Mouse (Mus musculus): Measurements from ENCODE around the gene Ifit1bl2. TPM values are rescaled to one million over a fixed set of nuclear protein-coding genes. Genes with fewer than 3 reads are reported as not detected.

The Ifit1bl2 gene
- polyA plus RNA-seq, 1 experiment: 0.07 TPM

DNA sequence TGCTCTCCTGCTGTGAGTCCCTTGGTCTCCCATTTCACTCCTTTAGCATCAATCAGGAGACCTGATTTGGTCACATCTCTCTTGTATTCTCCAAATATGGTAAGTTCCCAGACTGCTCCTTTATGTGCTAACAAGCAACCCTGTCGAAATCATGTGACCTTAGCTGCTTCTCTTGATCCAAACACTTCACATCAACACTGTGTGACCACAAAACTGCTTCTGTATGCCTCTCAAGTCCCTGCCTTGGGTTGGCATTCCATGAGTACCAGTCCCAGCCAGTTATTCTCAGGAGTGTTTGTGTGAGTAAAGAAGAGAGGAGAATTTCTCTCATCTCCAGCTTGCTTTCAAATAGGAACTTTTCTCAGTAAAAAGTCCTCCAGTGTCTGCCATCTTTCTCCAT, 63.4 kb downstream of the Ifit1bl2 start:
- Histone ChIP-seq H3K4me3 (ENCODE audit: control insufficient read depth, insufficient read depth, low read length) (no peak overlapping the region), H3K36me3 (ENCODE audit: control insufficient read depth, insufficient read depth, low read length) (peaks cover 23% of the 10 kb centered on the region), H3K27me3 (ENCODE audit: control insufficient read depth, insufficient read depth, low read length) (no peaks in the 10 kb centered on the region), H3K27ac (ENCODE audit: control insufficient read depth, insufficient read depth, low read length) (no peak overlapping the region), H3K4me1 (replicated peaks; ENCODE audit: control insufficient read depth, insufficient read depth, low read length) (no peaks in the 10 kb centered on the region)
- TF ChIP-seq POLR2A (IDR thresholded peaks at IDR 0.05; ENCODE audit: control insufficient read depth, extremely low read depth, insufficient read depth, low read length, poor library complexity) (no peak), CTCF (IDR thresholded peaks at IDR 0.05; ENCODE audit: borderline replicate concordance, control insufficient read depth, extremely low read depth, insufficient read depth, low read length, poor library complexity) (no peak)
- no peak for DNase-seq
- whole genome bisulfite sequencing: 85% methylated on average over 1 of the region's 1 CpGs

DNA sequence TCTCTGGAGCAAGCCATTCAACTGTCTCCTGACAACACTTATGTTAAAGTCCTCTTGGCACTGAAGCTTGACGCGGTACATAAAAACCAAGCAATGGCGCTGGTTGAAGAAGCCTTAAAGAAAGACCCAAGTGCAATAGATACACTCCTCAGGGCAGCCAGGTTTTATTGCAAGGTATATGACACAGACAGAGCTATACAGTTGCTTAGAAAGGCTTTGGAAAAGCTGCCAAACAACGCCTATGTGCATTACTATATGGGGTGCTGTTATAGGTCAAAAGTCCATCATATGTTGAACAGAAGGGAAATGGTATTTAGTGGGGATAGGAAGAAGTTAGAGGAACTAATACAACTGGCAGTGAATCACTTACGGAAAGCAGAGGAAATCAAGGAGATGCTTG, 66.9 kb downstream of the Ifit1bl2 start:
- H3K27ac ChIP-seq (ENCODE audit: control insufficient read depth, insufficient read depth, low read length): no peak overlapping the region
- TF ChIP-seq POLR2A (IDR thresholded peaks at IDR 0.05; ENCODE audit: control insufficient read depth, extremely low read depth, insufficient read depth, low read length, poor library complexity) (no peak), CTCF (IDR thresholded peaks at IDR 0.05; ENCODE audit: borderline replicate concordance, control insufficient read depth, extremely low read depth, insufficient read depth, low read length, poor library complexity) (no peak)
- no peaks in the 10 kb centered on the region for H3K27me3 ChIP-seq (ENCODE audit: control insufficient read depth, insufficient read depth, low read length)
- no peak for DNase-seq
- H3K4me1 ChIP-seq (replicated peaks; ENCODE audit: control insufficient read depth, insufficient read depth, low read length): peaks cover 5% of the 10 kb centered on the region; the same call in 1 of the 2 replicates
- peaks cover 23% of the 10 kb centered on the region for H3K36me3 ChIP-seq (ENCODE audit: control insufficient read depth, insufficient read depth, low read length)
- no peak overlapping the region for H3K4me3 ChIP-seq (ENCODE audit: control insufficient read depth, insufficient read depth, low read length)
- 97% methylated on average over 5 of the region's 5 CpGs for WGBS

DNA sequence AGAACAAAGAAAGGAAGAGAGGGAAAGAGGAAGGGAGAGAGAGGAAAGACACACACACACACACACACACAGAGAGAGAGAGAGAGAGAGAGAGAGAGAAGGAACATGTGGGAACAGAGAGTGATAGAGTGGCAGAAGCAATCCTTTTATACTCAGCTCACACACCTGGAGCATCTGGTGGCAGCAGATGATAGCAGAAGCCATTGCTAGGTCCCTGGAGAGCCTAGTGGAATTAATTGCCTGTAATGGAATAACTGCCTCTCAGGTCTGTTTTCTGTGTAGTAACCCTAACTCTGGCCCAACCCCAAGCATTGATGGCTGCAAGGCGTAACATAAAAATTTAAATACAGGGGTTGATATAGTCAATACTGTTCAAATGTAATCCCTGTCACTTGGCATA, 69.5 kb downstream of the Ifit1bl2 start:
- Histone ChIP-seq H3K27me3 (ENCODE audit: control insufficient read depth, insufficient read depth, low read length) (no peaks in the 10 kb centered on the region), H3K4me3 (ENCODE audit: control insufficient read depth, insufficient read depth, low read length) (no peak overlapping the region)
- 95% methylated on average over 1 of the region's 1 CpGs for WGBS

DNA sequence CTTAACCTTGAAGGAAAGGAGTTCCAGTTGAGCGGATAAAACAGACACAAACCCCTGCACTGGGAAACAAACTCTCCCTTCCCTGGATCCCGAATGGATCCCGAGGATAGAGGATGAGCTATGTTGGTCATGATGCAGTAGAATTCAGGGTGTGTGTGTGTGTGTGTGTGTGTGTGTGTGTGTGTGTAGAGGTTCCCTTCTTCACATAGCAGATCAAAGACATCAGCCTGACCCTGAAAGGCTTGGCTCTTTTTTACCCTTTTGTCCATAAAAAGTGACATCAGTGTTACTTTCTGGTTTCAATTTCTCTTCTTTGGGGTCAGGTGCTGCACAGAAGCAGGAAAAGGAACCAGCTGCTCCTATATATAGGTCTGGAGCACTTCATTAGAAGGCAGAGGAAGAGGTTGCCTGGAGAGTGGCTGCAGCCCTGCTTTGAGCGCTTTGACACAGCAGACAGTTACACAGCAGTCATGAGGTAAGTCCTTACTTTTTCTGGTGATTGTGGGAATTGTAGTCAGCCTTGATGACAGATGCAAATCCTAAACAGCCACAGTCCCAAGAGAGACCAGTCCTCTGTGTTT, 70.6 kb downstream of the Ifit1bl2 start:
- H3K4me3 ChIP-seq (ENCODE audit: control insufficient read depth, insufficient read depth, low read length): no peak overlapping the region
- no peaks in the 10 kb centered on the region for H3K27me3 ChIP-seq (ENCODE audit: control insufficient read depth, insufficient read depth, low read length)
- H3K36me3 ChIP-seq (ENCODE audit: control insufficient read depth, insufficient read depth, low read length): peaks cover 19% of the 10 kb centered on the region
- H3K4me1 ChIP-seq (replicated peaks; ENCODE audit: control insufficient read depth, insufficient read depth, low read length): peaks cover 5% of the 10 kb centered on the region; the same call in 1 of the 2 replicates
- no peak for DNase-seq
- 66% methylated on average over 4 of the region's 4 CpGs for WGBS
- no peak overlapping the region; the same call in 1 of the 2 replicates for H3K27ac ChIP-seq (ENCODE audit: control insufficient read depth, insufficient read depth, low read length)
- no peak for TF ChIP-seq CTCF (IDR thresholded peaks at IDR 0.05; ENCODE audit: borderline replicate concordance, control insufficient read depth, extremely low read depth, insufficient read depth, low read length, poor library complexity)
- no peak for TF ChIP-seq POLR2A (IDR thresholded peaks at IDR 0.05; ENCODE audit: control insufficient read depth, extremely low read depth, insufficient read depth, low read length, poor library complexity)

More for the DNA sequence above, 69.5 kb downstream of the Ifit1bl2 start:
- no peak for TF ChIP-seq CTCF (IDR thresholded peaks at IDR 0.05; ENCODE audit: borderline replicate concordance, control insufficient read depth, extremely low read depth, insufficient read depth, low read length, poor library complexity)
- TF ChIP-seq POLR2A (IDR thresholded peaks at IDR 0.05; ENCODE audit: control insufficient read depth, extremely low read depth, insufficient read depth, low read length, poor library complexity): no peak
- Histone ChIP-seq H3K27ac (ENCODE audit: control insufficient read depth, insufficient read depth, low read length) (no peak overlapping the region; the same call in 1 of the 2 replicates), H3K36me3 (ENCODE audit: control insufficient read depth, insufficient read depth, low read length) (peaks cover 23% of the 10 kb centered on the region), H3K4me1 (replicated peaks; ENCODE audit: control insufficient read depth, insufficient read depth, low read length) (peaks cover 5% of the 10 kb centered on the region; the same call in 1 of the 2 replicates)
- no peak for DNase-seq

DNA sequence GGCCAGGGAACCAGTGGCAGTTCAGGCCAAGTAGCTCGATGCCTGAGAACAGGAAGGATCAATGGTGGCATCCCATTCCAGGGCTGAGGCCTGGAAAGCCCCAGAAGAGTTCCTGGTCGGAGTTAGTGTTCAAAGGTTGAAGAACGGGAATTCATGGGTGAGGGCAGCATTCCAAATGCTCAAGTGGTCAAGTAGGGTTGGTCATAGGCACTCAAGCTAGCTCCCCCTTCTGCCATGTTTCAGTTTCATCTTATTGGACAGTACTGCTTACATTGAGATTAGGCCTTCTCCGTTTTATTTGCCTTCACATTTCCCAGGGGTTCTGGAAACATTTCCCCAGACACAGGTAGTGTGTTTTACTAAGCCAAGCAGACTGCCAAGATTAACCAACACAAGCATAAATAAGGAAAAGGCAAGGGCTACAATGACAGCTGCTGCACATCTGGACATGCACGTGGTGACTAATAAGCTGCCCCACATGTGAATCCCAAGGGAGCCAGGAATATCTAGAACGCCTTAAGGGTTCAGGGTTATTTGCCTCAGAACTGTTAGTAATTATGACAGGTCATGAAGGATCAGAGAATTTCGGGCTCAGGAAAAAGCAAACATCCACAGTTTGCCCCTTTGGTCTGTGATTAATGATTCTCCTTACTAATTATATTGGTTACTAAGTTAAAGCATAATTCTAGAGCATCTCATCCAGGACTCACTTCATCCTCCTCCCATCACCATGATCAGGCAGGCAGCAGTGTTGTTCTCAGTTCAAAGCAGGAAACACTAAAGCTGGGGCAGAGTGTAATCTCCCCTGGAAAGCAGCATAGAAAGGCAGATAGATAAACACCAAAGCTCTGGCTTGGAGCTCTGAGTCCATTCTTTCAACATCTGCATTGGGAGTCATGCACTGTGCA, 71.3 kb downstream of the Ifit1bl2 start:
- H3K36me3 ChIP-seq (ENCODE audit: control insufficient read depth, insufficient read depth, low read length): peaks cover 14% of the 10 kb centered on the region
- no peaks in the 10 kb centered on the region for H3K27me3 ChIP-seq (ENCODE audit: control insufficient read depth, insufficient read depth, low read length)
- DNase-seq: no peak
- TF ChIP-seq POLR2A (IDR thresholded peaks at IDR 0.05; ENCODE audit: control insufficient read depth, extremely low read depth, insufficient read depth, low read length, poor library complexity) (no peak), CTCF (IDR thresholded peaks at IDR 0.05; ENCODE audit: borderline replicate concordance, control insufficient read depth, extremely low read depth, insufficient read depth, low read length, poor library complexity) (no peak)
- H3K4me3 ChIP-seq (ENCODE audit: control insufficient read depth, insufficient read depth, low read length): no peak overlapping the region
- no peak overlapping the region for H3K27ac ChIP-seq (ENCODE audit: control insufficient read depth, insufficient read depth, low read length)
- WGBS: 97% methylated on average over 7 of the region's 7 CpGs
- H3K4me1 ChIP-seq (replicated peaks; ENCODE audit: control insufficient read depth, insufficient read depth, low read length): peaks cover 5% of the 10 kb centered on the region; the same call in 1 of the 2 replicates

Other genes with a start within 250 kb of the Ifit1bl2 start
- gene Ch25h, start 165.6 kb downstream of the Ifit1bl2 start, polyA plus RNA-seq (2012; rRNA removed): 9.4 and 13.6 TPM in 2 replicates
- 119 and 136 TPM in 2 replicates for gene Lipa, start 113.3 kb downstream of the Ifit1bl2 start, polyA plus RNA-seq (2012; rRNA removed)
- gene Ifit2, start 90.0 kb downstream of the Ifit1bl2 start, polyA plus RNA-seq (2012; rRNA removed): 5.5 and 7.4 TPM in 2 replicates
- gene Ifit3, start 57.2 kb downstream of the Ifit1bl2 start, polyA plus RNA-seq (2012; rRNA removed): 6.1 and 7.8 TPM in 2 replicates
- gene Ifit1bl1, start 38.8 kb downstream of the Ifit1bl2 start, polyA plus RNA-seq (2012; rRNA removed): 1.6 and 2.2 TPM in 2 replicates
- gene Ifit3b, start 32.8 kb downstream of the Ifit1bl2 start, polyA plus RNA-seq (2012; rRNA removed): 1.5 and 2.3 TPM in 2 replicates
- 10.0 and 13.2 TPM in 2 replicates for gene Ifit1, start 128 bp upstream of the Ifit1bl2 start, polyA plus RNA-seq (2012; rRNA removed)
- 0.28 and 0.44 TPM in 2 replicates for gene Slc16a12, start 106.5 kb upstream of the Ifit1bl2 start, polyA plus RNA-seq (2012; rRNA removed)
- 0.92 and 1.6 TPM in 2 replicates for gene Pank1, start 238.7 kb upstream of the Ifit1bl2 start, polyA plus RNA-seq (2012; rRNA removed)